Mouse (Mus musculus) olfactory bulb, adult 2 months (tissue): ENCODE measurements at regions not wholly inside any gene's neighbourhood (a gene's known extent, or its start where the extent isn't known, plus 50 kb on each side); places are given as distances from the start of the nearest gene placed in this dataset.

Experiments used
- H3K27ac ChIP-seq: fragments of 200-500 bp; 2 replicates; pipeline ENCODE4 v1.5.1; 2012; ENCODE audit warnings: low read depth, low read length; ENCODE audit not compliant: insufficient read depth
- H3K4me1 ChIP-seq: fragments of 200-500 bp; 2 replicates; pipeline ENCODE4 v1.6.1; 2012; ENCODE audit warnings: low read length; ENCODE audit not compliant: control insufficient read depth, insufficient read depth
- H3K4me3 ChIP-seq: fragments of 200-500 bp; 2 replicates; pipeline ENCODE4 v1.5.1; 2012; ENCODE audit warnings: mild to moderate bottlenecking, low read depth, low read length, moderate library complexity; ENCODE audit not compliant: insufficient read depth
- CTCF ChIP-seq: fragments of 200-500 bp; IDR thresholded peaks from 2 replicates; pipeline ENCODE4 v1.5.1; 2012; ENCODE audit warnings: low read depth, mild to moderate bottlenecking, low read length, moderate library complexity; ENCODE audit not compliant: insufficient read depth
- POLR2A ChIP-seq: fragments of 200-500 bp; IDR thresholded peaks from 2 replicates; pipeline ENCODE4 v1.6.1; 2012; ENCODE audit warnings: mild to moderate bottlenecking, low read depth, low read length, moderate library complexity; ENCODE audit not compliant: insufficient read depth
- WGBS: fragments of 180-500 bp; shearing (Covaris S2); methylation state at CpG from one replicate; pipeline ENCODE4 v1.1.7; 2018; 5-methylcytosine and 5-hydroxymethylcytosine counted together

GRCm38 (mm10) chr10:96757311-96757710 is 140.5 kb downstream of the Btg1 start:
- no peak overlapping the region for H3K27ac ChIP-seq
- TF ChIP-seq POLR2A (no peak), CTCF (no peak)
- no peak overlapping the region for H3K4me3 ChIP-seq
- H3K4me1 ChIP-seq = peaks cover 8% of the 10 kb centered on the region
- WGBS = 80% methylated on average over 1 of the region's 1 CpGs

GRCm38 (mm10) chr10:96761601-96762000 is 144.8 kb downstream of the Btg1 start:
- TF ChIP-seq POLR2A = no peak
- no peak for TF ChIP-seq CTCF
- 84% methylated on average over 8 of the region's 8 CpGs for WGBS
- Histone ChIP-seq H3K27ac (no peak overlapping the region), H3K4me1 (peaks cover under 1% of the 10 kb centered on the region; the same call in 1 of the 2 replicates), H3K4me3 (no peak overlapping the region)

DNA sequence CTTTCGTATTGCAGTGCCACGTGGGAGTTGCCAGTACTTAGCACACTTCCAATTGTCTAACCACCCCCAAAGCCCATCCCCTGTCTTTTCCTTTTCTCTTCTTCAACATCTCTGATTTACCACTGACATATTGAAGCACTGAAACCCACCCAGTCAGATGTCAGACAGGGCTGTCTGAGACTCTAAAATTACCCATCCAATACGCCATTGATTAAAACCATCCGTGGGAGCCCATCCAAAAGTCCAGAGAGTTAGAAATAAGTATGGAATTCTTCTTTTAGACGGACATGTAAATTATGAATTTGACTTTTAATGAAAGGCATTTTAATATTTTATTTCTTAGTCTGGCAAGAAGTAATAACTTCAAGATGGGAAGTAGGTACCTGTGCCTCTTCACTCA is 148.8 kb downstream of the Btg1 start:
- no peak overlapping the region for H3K4me3 ChIP-seq
- no peak overlapping the region for H3K27ac ChIP-seq
- 91% methylated on average over 5 of the region's 5 CpGs for WGBS
- TF ChIP-seq CTCF (no peak), POLR2A (no peak)
- H3K4me1 ChIP-seq = no peaks in the 10 kb centered on the region

DNA sequence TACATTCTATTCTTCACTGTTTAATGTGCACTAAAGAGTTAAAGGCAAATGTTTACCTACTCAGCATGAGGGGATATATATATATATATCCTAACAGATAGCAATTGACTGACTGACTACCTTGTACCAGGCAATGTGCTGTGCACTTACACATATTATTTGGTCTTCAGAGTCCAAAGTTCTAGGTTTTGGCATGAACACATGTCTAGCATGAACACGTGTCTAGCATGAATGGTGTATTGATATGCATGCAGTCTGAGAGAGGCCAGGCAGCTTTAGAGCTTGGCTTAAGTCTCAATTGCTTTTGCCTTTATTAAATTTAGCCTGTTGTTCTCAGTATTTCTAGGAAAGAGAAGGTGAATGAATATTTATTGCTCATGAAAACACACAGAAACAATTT is 161.4 kb downstream of the Btg1 start:
- Histone ChIP-seq H3K4me3 (no peak overlapping the region), H3K27ac (no peak overlapping the region), H3K4me1 (no peaks in the 10 kb centered on the region)
- TF ChIP-seq POLR2A (no peak), CTCF (no peak)
- WGBS = 77% methylated on average over 1 of the region's 1 CpGs

DNA sequence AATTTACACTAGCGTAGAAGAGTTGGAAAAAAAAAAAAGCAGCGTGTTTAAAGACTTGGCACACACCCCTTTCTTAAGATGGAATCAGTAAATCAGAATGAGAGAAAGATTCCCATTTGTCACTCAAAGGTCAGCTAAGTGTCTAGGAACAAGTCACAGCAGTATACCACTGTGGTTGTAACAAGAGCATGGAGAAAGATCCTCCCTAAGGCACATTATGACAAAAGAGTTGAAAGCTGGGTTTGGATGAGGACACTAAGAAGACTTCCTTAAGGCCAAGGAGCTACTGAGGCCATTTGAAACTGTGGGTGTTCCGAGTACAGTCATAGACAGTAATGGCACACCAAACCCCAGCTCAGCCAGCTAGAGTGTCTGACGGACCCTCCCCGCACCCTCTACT is 167.2 kb downstream of the Btg1 start:
- Histone ChIP-seq H3K4me1 (no peaks in the 10 kb centered on the region), H3K4me3 (no peak overlapping the region), H3K27ac (no peak overlapping the region)
- WGBS = 87% methylated on average over 5 of the region's 5 CpGs
- no peak for TF ChIP-seq POLR2A

- H3K27ac ChIP-seq = no peak overlapping the region
- H3K4me1 ChIP-seq = no peaks in the 10 kb centered on the region
- no peak overlapping the region for H3K4me3 ChIP-seq
- TF ChIP-seq POLR2A (no peak), CTCF (no peak)
- WGBS = 91% methylated on average over 8 of the region's 8 CpGs
Observed at GRCm38 (mm10) chr10:96786903-96787571, 170.2 kb downstream of the Btg1 start.

DNA sequence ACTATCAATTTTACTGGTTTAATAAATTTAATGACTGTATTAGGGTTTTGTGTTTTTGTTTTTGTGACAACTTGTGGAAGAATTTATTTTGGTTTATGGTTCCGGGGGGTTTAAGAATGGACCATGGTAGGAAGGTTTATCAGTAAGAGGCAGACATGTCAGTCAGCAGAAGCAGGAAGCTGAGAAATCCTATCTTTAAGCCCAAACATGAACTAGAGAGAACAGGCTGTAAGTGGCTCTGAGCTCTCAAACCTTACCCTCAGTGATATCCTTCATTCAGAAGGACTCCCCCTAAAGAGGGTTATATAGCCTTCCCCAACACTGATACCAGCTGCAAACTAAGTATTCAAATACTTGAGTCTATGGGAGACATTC is 170.8 kb downstream of the Btg1 start:
- H3K4me3 ChIP-seq = no peak overlapping the region
- H3K27ac ChIP-seq = no peak overlapping the region
- 97% methylated on average over 1 of the region's 1 CpGs for WGBS
- no peak for TF ChIP-seq CTCF
- no peak for TF ChIP-seq POLR2A
- H3K4me1 ChIP-seq = no peaks in the 10 kb centered on the region

DNA sequence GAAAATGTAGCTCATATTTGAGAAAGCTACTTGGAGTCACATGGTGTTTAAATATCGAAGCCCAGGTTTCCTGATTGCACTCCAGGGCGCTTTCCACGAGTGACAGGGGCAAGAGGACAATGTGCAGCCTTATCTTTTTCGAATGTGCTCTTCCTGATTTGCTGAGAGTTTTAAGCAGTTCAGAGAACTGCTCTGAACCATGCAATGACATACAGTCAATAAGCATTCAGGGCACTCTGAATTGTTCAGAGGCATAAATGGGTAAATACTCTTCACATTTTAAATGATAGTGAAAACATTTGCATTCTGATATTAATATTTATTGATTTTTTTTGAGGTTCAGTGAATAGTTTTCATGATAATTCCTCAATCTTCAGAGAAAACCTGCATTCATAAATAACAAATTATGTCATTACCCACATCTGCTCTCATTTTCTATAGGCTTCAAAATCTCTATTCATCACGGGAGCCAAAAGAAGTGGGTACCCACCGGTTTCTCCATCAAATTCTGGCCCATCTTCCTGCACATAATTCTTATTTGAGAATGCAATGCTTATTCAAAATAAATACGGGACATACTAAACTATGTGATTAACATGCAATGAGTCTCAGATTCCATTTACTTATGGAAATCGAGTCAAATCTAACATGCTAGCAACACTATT is 171.7 kb downstream of the Btg1 start:
- no peaks in the 10 kb centered on the region for H3K4me1 ChIP-seq
- TF ChIP-seq CTCF = no peak
- TF ChIP-seq POLR2A = no peak
- 81% methylated on average over 8 of the region's 8 CpGs for WGBS
- H3K4me3 ChIP-seq = no peak overlapping the region
- no peak overlapping the region for H3K27ac ChIP-seq

DNA sequence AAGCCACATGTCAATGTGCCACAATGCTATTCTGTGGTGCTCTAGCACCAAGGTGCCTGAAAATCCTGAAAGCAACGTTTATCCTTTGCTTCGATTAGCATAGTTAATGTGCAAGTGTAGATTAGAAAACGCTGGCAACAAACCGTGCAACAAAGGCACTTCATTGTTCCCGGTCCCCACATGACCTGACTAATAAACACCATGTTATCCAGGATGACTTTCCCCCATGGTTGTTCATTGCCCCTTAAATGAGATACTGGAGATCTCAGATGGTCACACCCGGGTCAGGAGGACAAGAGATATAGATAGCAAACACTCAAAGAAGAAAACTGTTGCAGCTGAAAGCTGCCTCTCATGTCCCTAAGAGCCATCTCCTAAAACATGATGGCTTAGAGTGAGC is 180.3 kb downstream of the Btg1 start:
- Histone ChIP-seq H3K27ac (no peak overlapping the region), H3K4me3 (no peak overlapping the region), H3K4me1 (no peaks in the 10 kb centered on the region)
- WGBS = 69% methylated on average over 6 of the region's 6 CpGs
- TF ChIP-seq CTCF = no peak
- TF ChIP-seq POLR2A = no peak
